Mouse (Mus musculus) lung, embryonic 14.5 days (tissue): ENCODE data around the gene Tstd1. TPM values are rescaled to one million over a fixed set of nuclear protein-coding genes. Genes with fewer than 3 reads are reported as not detected.

ENCODE experiments used
- ATAC-seq: fragments of 200-750 bp; cut with Nextera tagmentation; 2 replicates; pipeline ENCODE4 v1.8.0; 2017; ENCODE audit warnings: mild to moderate bottlenecking, moderate TSS enrichment, moderate library complexity; ENCODE audit not compliant: insufficient read depth
- DNase-seq: peaks from one replicate; pipeline ENCODE4 v3.0.0-alpha.2; 2015
- H3K27ac ChIP-seq: fragments of 300-500 bp; sonication (generic); 2 replicates; pipeline ENCODE4 v1.5.1; 2014; ENCODE audit warnings: low read depth, mild to moderate bottlenecking, moderate library complexity
- H3K27me3 ChIP-seq: fragments of 300-500 bp; sonication (generic); 2 replicates; pipeline ENCODE4 v1.6.1; 2014; ENCODE audit warnings: low read length, control low read depth; ENCODE audit not compliant: insufficient read depth
- H3K36me3 ChIP-seq: fragments of 300-500 bp; sonication (generic); 2 replicates; pipeline ENCODE4 v1.6.1; 2014; ENCODE audit warnings: control low read depth; ENCODE audit not compliant: insufficient read depth
- H3K4me1 ChIP-seq: fragments of 300-500 bp; sonication (generic); 2 replicates; pipeline ENCODE4 v1.6.1; 2014; ENCODE audit warnings: antibody characterized with exemption, control low read depth; ENCODE audit not compliant: insufficient read depth
- H3K4me2 ChIP-seq: fragments of 300-500 bp; sonication (generic); 2 replicates; pipeline ENCODE4 v1.6.1; 2014; ENCODE audit warnings: mild to moderate bottlenecking
- H3K4me3 ChIP-seq: fragments of 300-500 bp; sonication (generic); 2 replicates; pipeline ENCODE4 v1.5.1; 2014; ENCODE audit warnings: low read depth, low read length
- H3K9ac ChIP-seq: fragments of 300-500 bp; sonication (generic); 2 replicates; pipeline ENCODE4 v1.6.1; 2014
- H3K9me3 ChIP-seq: fragments of 300-500 bp; sonication (generic); 2 replicates; pipeline ENCODE4 v1.6.1; 2016; ENCODE audit warnings: low read depth, low read length, control low read depth
- CTCF ChIP-seq: IDR thresholded peaks from 2 replicates; pipeline ENCODE4 v1.5.1; 2016; ENCODE audit warnings: antibody characterized with exemption, low read depth
- WGBS: fragments of 180-500 bp; shearing (Covaris S2); extraction: QIAGEN DNeasy Blood & Tissue Kit; methylation state at CpG from one replicate; pipeline ENCODE4 v1.1.7; 2014; 5-methylcytosine and 5-hydroxymethylcytosine counted together
- polyA plus RNA-seq: library from polyadenylated mRNA; unstranded; fragments of >200 nt; fragmentation: Nextera tagmentation; extraction: Ambion mirVana; gene quantifications from 2 replicates; pipeline ENCODE4 v1.2.1, GENCODE M21; 2014

The Tstd1 gene
- polyA plus RNA-seq, 1 experiment from 2014 or later = 3.4 TPM

DNA sequence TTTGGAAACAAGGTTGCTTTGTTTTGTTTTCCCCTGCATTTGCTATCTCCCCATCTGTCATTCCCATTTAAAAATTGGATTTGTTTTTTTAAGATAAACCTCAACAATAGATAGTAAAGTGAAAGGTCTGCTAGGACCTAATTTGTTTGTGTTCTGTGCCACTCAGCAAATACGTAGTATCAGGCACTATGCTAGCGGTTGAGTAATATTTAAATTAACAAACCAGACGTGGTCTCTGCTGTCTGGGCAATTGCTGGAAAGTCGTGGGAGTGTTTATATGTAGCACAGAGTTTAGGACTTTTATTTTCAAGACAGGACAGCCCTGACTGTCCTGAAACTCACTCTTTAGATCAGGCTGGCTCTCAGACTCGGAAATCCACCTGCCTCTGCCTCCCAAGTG is 33.9 kb downstream of the Tstd1 start:
- H3K9ac ChIP-seq = no peak overlapping the region
- DNase-seq (no peak), ATAC-seq (no peak)
- 50% methylated on average over 5 of the region's 5 CpGs for WGBS
- H3K9me3 ChIP-seq = no peaks in the 10 kb centered on the region
- no peaks in the 10 kb centered on the region for H3K36me3 ChIP-seq
- H3K27me3 ChIP-seq = no peaks in the 10 kb centered on the region
- no peak overlapping the region for H3K27ac ChIP-seq
- H3K4me3 ChIP-seq = no peak overlapping the region
- no peak overlapping the region for H3K4me2 ChIP-seq
- H3K4me1 ChIP-seq = peaks cover 3% of the 10 kb centered on the region; the same call in 1 of the 2 replicates
- no peak for TF ChIP-seq CTCF

- H3K9me3 ChIP-seq = no peaks in the 10 kb centered on the region
- no peaks in the 10 kb centered on the region for H3K27me3 ChIP-seq
- no peak overlapping the region for H3K4me3 ChIP-seq
- H3K4me2 ChIP-seq = no peak overlapping the region
- ATAC-seq = no peak
- H3K36me3 ChIP-seq = no peaks in the 10 kb centered on the region
- DNase-seq = no peak
- H3K4me1 ChIP-seq = no peaks in the 10 kb centered on the region
- whole genome bisulfite sequencing = 72% methylated on average over 5 of the region's 5 CpGs
- TF ChIP-seq CTCF = no peak
- no peak overlapping the region for H3K27ac ChIP-seq
- no peak overlapping the region for H3K9ac ChIP-seq
These were observed 34.3 kb downstream of the Tstd1 start for GRCm38 (mm10) chr1:171452923-171453322.

DNA sequence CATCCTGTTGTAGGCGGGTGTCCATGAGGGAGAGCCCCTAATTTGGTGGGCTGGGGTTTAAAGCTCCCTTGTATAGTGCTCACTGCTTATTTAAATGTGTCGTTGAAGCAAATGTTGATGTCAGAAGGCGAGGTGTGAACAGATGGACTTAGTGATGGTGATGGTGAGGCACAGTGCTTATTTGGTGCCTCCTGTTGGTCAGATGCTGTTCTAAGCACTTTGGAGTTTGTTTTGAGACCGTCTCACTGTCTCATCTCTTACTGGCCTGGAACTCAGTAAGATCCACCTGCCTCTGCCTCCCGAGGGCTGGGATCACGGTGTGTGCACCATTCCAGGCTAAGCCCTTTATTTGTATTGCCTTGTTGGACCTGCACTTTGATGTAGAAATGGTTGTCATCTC is 36.3 kb downstream of the Tstd1 start:
- WGBS = 63% methylated on average over 6 of the region's 6 CpGs
- Histone ChIP-seq H3K4me3 (no peak overlapping the region), H3K27ac (no peak overlapping the region), H3K36me3 (no peaks in the 10 kb centered on the region), H3K9ac (no peak overlapping the region), H3K27me3 (no peaks in the 10 kb centered on the region), H3K9me3 (no peaks in the 10 kb centered on the region), H3K4me2 (no peak overlapping the region), H3K4me1 (no peaks in the 10 kb centered on the region)
- ATAC-seq = no peak
- DNase-seq = no peak
- TF ChIP-seq CTCF = no peak

- no peak overlapping the region for H3K4me3 ChIP-seq
- H3K27ac ChIP-seq = no peak overlapping the region
- DNase-seq (no peak), ATAC-seq (no peak)
- no peaks in the 10 kb centered on the region for H3K27me3 ChIP-seq
- H3K36me3 ChIP-seq = peaks cover 16% of the 10 kb centered on the region; the same call in 1 of the 2 replicates
- H3K4me1 ChIP-seq = no peaks in the 10 kb centered on the region
- H3K9ac ChIP-seq = no peak overlapping the region
- no peak for TF ChIP-seq CTCF
- no peak overlapping the region for H3K4me2 ChIP-seq
- 90% methylated on average over 1 of the region's 1 CpGs for WGBS
- H3K9me3 ChIP-seq = no peaks in the 10 kb centered on the region
These were observed 38.9 kb downstream of the Tstd1 start for GRCm38 (mm10) chr1:171457568-171457967.

DNA sequence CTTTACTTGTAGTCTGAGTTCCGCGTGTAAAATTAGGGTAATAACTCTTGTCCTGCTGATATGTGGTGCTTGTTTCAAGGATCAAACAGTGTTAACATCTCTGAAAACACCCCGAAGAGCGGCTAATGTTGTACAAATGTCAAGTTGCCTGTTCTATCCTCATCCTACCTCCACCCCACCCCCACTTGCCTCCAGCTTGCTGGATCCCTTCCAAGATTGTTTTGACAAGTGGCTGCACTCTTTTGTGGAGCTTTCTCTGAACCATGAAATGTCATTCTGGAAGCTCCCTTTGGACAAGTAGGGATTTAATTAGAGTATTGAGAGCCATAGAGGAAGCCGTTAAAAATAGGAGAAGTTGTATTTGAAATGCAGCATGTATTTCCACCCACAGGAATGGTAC is 41.1 kb downstream of the Tstd1 start:
- Histone ChIP-seq H3K36me3 (peaks cover 28% of the 10 kb centered on the region; the same call in 1 of the 2 replicates), H3K4me1 (no peaks in the 10 kb centered on the region), H3K4me2 (no peak overlapping the region), H3K4me3 (no peak overlapping the region), H3K9me3 (no peaks in the 10 kb centered on the region), H3K27ac (no peak overlapping the region), H3K9ac (no peak overlapping the region), H3K27me3 (no peaks in the 10 kb centered on the region)
- ATAC-seq = no peak
- 39% methylated on average over 5 of the region's 5 CpGs for WGBS
- DNase-seq = no peak
- no peak for TF ChIP-seq CTCF

- peaks cover 28% of the 10 kb centered on the region; the same call in 1 of the 2 replicates for H3K36me3 ChIP-seq
- no peaks in the 10 kb centered on the region for H3K27me3 ChIP-seq
- no peaks in the 10 kb centered on the region for H3K4me1 ChIP-seq
- H3K9me3 ChIP-seq = no peaks in the 10 kb centered on the region
- 89% methylated on average over 22 of the region's 22 CpGs for WGBS
- no peak for TF ChIP-seq CTCF
- DNase-seq (no peak), ATAC-seq (no peak)
- H3K4me2 ChIP-seq = no peak overlapping the region
- H3K4me3 ChIP-seq = no peak overlapping the region
- H3K27ac ChIP-seq = no peak overlapping the region
- H3K9ac ChIP-seq = no peak overlapping the region
These were observed 42.2 kb downstream of the Tstd1 start for GRCm38 (mm10) chr1:171460551-171461503.

GRCm38 (mm10) chr1:171463133-171463532 is 44.5 kb downstream of the Tstd1 start:
- no peak overlapping the region for H3K27ac ChIP-seq
- 94% methylated on average over 3 of the region's 3 CpGs for WGBS
- no peaks in the 10 kb centered on the region for H3K4me1 ChIP-seq
- ATAC-seq (no peak), DNase-seq (no peak)
- no peaks in the 10 kb centered on the region for H3K27me3 ChIP-seq
- H3K36me3 ChIP-seq = peaks cover 28% of the 10 kb centered on the region; the same call in 1 of the 2 replicates
- H3K4me3 ChIP-seq = no peak overlapping the region
- no peak overlapping the region for H3K4me2 ChIP-seq
- H3K9me3 ChIP-seq = no peaks in the 10 kb centered on the region
- no peak for TF ChIP-seq CTCF
- H3K9ac ChIP-seq = no peak overlapping the region
